Mouse (Mus musculus): ENCODE results near the gene Zfp280c. TPM values are rescaled to one million over a fixed set of nuclear protein-coding genes. Genes with fewer than 3 reads are reported as not detected.

The Zfp280c gene
- total RNA-seq, 2 experiments from 2014 or later: 18.7 to 25.9 TPM

DNA sequence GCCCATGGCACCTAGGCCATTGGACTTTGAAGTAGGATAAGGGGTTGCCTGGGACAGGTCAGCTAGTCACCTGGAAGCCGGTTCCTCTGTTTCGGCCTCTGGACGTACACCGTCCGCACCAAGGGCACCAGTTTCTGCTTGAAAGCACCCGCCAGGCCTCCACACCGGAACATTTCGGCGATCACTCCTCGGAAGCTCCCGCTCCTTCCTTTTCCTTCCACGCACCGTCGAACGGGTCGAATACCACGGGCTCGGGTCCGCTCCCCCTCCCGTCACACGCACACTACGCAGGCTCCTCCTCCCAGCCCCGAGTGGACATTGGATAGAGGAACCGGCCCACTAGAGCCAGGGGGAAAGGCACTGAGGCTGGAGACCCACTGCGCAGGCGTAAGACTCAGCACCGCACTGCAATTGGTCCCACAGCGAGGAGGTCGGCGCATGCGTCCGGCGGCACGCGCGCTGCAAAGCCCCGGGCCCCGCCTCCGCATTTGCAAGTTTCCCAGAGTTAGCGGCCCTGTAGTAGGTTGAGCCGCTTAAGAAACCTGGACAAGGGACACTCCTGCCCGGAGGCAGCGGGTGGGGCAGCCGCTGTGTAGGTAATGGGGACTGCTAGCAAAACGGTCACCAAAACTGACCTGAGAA lies 81.0 kb downstream of the Zfp280c start, which contains the start of gene Aifm1:
TSS of gene Aifm1 (minus strand) at position 398 of the 642 bp plus-strand sequence.
- DNase-seq (ENCODE audit: extremely low spot score in 1 of 2, low spot score in 1 of 2): peak; percentile 48 to 70

- no peak for DNase-seq (ENCODE audit: extremely low spot score in 1 of 2, low spot score in 1 of 2)
These were observed 100.5 kb downstream of the Zfp280c start for GRCm38 (mm10) chrX:48493763-48494162.

Small RNA genes lying within 50 kb of the gene (microRNA-seq; reads per million reads assigned to microRNA genes)
- 0 reads per million in 2 experiments for gene Gm27828

Other genes with a start within 250 kb of the Zfp280c start
- gene Elf4, start 131.4 kb downstream of the Zfp280c start, total RNA-seq (2021): under 1 TPM; 0.47 to 0.73 TPM
- gene Aifm1, start 80.9 kb downstream of the Zfp280c start, total RNA-seq (2021): 10 to 100 TPM; 27.6 to 28.7 TPM
- 10 to 100 TPM; 24.6 to 25.1 TPM for gene Rab33a, start 75.2 kb downstream of the Zfp280c start, total RNA-seq (2021)
- gene Slc25a14, start 28.9 kb upstream of the Zfp280c start, total RNA-seq (2021): 10 to 100 TPM; 50.5 to 54.6 TPM
- not detected for gene Gpr119, start 80.0 kb upstream of the Zfp280c start, total RNA-seq (2021)
- 1 to 10 TPM; 4.2 to 5.1 TPM for gene Rbmx2, start 100.5 kb upstream of the Zfp280c start, total RNA-seq (2021)

Measured in layer of hippocampus, postnatal 25 days (tissue).